Mouse (Mus musculus) left cerebral cortex, adult 9 months (tissue): ENCODE measurements around the gene Pdss2.
A peak's percentile ranks its signal among the peaks of the same experiment; 100 is the strongest.
"Not testable (repeated sequence)": the region's sequence is repeated elsewhere in the genome, so short reads cannot be mapped to it uniquely, and the experiment has no call there.

Source experiments
- DNase-seq, 2 experiments: peaks; one replicate each; pipeline ENCODE4 v3.0.0; 2022; ENCODE audit warnings: low spot score in 2 of 2

The Pdss2 gene

DNA sequence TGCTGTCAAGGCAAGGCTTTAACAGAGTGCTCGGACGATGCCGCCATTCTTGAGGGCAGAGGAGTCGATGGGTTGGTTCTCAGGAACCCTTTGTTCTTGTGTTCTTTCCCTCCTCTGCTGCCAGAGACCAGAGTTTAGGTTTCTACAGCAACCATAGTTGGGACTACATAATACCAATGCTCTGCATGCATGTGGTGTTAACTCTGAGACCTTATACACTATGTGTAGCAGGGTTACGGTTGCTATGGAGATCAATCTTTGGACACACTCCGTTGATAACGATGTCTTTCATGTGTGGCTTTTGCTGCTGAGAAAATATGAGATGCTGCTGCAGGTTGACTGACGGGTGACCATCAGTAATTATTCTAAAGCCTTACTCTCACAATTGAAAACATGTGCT, 20.9 kb downstream of the Pdss2 start:
- DNase-seq: no peak

DNA sequence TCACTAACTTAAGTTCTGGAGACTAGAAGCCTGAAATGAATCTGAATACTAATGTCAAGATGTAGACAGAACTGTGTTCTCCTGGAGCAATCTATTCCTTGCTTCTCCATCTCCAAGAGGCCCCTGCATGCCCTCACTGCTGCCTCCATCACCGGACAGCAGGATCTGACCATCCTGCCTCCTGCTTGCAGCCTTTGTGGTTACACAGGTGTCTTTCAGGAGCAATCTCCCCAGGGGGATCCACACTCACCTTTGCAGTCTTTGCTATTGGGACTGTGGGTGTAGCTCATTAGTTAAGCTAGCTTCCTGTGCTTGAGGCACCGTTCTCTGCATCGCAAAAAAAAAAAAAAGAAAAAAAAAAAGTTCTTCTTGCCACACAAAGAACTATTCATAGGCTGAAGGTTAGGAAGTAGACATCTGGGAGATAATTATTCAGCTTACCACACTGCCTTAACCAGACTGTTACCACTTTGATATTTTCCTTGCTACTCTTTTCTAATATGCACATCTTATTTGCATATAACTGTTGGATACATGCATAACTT, 23.0 kb downstream of the Pdss2 start:
- no peak for DNase-seq

DNA sequence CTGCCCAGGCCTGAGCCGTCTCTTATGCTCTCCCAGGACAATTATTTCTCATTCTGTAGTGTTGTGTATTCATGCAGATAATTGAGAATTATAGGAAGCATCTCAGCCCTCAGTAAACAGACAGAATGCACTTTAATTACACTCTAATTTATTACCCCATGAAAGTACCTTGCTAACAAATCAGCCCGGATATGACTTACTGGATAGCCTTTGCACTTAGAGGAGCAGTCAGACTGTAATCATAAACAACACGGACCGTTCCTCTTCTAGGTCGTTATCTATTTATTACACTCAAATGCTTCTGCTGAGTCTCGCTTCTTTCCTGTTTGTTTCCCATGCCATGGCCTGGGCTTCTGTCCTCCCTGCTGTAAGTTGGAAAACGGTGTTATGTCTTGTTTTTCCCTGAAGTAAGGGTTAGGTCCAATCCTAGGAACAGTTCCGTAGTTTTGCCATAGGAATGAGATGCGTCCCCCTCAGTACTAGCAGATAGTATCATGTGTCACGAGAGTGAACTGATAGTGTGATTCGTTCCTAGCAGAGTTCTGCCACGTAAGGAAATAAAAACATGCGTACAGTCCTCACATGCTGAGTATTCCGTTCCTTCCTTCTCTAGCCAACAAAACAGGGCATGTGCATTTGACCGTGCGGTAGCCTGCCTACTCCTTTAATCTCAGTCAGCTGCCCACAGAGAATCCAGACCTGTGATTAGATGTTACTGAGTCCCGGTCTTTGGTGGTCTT, 24.3 kb downstream of the Pdss2 start:
- no peak for DNase-seq

DNA sequence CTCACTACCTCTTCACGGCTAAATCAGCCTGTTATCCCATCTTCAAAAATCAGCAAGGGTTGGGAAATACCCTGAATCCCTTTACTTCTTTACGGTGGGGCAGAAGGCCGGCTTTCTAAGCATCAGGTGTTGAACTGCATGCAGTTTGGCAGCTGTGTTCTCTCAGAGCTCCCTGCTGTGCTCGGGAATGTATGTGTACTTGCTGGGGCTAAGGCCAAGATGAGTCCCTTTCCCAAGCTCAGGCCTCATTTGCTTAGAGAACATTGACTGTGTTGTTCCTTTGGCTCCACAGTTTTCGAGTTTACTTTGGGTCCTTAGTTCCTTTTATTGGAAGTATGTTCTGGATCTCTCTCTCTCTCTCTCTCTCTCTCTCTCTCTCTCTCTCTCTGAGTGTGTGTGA, 26.7 kb downstream of the Pdss2 start:
- no peak for DNase-seq

DNA sequence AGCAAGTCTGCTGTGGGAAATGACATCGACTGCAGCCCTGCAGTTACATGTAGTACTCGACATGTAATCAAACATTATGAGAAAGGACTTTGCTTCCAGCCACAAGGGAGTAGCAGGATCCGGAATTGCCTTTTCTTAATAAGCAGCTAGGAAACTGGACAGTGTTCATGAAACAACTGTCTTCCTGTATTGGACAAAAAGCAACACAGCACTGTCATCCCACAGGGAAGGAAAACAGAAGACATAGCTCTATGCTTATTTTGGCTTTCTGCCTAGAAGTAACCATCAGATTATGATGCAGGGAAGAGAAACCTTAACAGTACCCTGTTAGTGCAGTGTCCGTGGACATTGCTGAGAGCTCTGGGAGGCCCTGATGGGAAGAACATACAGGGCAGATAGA, 31.0 kb downstream of the Pdss2 start:
- DNase-seq: no peak

DNA sequence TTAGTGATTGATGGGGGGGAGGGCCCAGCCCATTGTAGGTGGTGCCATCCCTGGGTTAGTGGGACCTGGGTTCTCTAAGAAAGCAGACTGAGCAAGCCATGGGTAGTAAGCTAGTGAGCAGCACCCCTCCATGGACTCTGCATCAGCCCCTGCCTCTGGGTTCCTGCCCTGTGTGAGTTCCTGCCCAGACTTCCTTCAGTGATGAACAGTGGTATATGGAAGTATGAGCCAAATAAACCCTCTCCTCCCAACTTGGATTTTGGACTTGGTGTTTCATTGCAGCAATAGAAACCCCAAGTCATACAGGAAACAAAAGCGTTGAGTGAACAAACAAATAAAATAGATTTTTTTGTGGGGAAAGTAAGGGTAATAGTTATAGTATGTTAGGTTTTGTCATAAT, 35.7 kb downstream of the Pdss2 start:
- DNase-seq: not testable (repeated sequence)

DNA sequence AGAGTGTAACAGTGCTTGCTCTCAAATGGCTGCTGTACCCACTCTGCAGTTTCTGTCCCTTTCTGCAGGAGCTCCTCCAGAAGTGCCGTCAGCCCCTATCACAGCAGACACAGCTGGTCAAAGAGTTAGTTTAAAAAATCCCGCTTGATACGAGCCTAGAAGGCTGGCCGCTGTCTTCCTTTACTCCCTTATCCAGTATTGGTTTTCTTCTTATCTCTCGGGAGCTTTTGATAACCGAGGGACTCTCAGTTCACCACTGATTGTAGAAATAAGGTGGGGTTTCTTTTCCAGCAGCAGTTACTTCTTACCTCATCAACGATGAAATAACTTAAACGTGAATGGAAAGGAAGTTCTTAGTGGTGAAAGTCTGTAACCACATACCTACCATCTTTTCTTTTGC, 36.2 kb downstream of the Pdss2 start:
- DNase-seq: not testable (repeated sequence)

DNA sequence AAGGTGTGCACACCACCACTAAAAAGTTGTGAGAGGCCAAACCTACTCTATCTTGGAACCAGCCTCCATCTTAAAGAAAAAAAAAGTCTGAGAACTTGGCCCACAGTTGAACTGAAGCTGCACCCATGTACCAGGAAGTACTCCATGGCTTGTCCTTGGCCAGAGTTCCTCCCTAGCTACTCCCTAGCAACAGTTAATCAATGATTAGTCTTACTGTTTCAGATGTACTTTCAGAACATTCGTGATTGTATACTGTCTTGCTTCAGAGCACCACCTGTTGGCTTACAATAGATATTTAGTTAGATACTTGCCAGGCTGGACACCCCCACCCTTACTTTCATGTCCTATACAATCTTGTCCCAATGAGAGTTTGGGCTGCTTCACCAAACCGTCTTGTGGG, 50.0 kb downstream of the Pdss2 start:
- DNase-seq: no peak

DNA sequence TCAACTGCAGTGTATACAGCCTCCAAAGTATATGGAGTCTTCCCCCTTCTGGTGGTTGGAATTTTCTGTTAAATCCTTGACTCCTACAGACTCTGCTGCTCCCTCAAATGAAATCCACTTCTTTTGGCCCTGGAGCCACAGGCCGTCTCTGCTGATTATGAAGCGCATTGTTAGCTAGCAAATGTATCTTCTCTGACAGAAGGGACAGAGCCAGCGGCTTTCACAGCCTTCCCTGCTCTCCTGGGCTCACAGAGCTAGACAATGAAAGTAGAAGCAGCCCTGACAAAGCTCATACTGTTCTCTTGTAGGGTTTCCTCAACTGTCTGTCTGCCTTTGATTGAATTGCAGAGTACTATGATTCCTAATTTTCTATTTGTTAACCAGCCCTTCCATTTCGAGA, 51.1 kb downstream of the Pdss2 start:
- no peak for DNase-seq

DNA sequence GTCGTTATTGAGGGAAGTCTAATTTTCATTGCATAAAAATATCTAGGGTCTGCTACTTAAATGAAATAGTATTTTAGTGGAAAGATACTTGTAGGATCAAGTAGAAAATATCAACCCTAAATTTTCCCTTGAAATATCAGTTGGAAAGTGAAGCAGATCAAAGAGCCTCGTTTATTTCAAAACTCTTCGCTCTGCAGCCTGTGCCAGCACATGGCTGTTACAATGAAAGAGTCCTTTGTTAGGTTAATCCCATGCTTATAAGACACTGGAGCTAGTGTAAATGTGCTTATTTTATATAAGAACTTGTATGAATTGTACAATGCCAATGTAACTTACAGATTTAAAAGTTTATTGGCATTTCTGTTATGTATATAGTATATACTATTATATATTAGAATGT, 51.8 kb downstream of the Pdss2 start:
- DNase-seq: no peak

DNA sequence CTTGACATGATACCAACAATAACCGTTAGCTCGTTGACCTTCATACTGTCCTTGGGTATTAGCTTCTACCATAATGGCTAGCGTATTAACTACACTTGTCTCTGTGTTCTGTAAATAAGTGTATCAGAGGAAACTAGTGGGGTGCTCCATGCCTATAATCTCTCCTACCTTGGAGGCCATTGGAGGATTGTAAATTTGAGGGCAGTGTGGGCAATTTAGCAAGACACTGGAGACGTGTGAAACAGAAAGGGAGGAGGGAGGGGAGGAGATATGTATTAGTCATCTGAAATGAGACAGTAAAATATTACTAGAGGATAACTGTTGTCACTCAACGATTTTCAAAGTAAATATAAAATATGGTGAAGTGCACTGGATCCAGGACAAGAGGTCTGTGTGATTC, 54.2 kb downstream of the Pdss2 start:
- DNase-seq: no peak

DNA sequence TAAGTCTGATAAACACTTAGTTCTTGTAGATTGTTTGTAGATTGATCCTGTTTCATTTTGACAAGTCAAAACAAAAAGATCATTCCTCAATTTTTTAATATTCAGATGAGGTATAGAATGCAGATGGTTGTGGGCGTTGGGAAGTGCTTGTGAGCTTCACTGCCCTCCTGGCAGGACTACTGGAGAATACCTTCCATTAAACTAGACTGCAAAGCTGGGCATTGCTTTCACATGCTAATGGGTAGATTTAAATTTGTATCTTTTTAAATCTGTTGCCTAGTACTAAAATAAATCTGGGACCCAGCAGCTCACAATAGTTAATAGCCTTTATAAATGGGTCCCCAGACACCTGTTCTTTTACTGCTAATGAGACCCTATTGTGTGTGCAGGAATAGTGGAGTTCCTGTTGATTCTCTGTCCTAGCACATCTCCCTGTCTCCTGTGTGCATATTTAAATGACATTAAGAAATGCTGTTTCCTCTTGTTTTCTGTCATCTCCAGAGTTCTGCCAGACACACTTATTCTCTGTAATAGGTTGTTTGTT, 54.9 kb downstream of the Pdss2 start:
- DNase-seq: no peak

DNA sequence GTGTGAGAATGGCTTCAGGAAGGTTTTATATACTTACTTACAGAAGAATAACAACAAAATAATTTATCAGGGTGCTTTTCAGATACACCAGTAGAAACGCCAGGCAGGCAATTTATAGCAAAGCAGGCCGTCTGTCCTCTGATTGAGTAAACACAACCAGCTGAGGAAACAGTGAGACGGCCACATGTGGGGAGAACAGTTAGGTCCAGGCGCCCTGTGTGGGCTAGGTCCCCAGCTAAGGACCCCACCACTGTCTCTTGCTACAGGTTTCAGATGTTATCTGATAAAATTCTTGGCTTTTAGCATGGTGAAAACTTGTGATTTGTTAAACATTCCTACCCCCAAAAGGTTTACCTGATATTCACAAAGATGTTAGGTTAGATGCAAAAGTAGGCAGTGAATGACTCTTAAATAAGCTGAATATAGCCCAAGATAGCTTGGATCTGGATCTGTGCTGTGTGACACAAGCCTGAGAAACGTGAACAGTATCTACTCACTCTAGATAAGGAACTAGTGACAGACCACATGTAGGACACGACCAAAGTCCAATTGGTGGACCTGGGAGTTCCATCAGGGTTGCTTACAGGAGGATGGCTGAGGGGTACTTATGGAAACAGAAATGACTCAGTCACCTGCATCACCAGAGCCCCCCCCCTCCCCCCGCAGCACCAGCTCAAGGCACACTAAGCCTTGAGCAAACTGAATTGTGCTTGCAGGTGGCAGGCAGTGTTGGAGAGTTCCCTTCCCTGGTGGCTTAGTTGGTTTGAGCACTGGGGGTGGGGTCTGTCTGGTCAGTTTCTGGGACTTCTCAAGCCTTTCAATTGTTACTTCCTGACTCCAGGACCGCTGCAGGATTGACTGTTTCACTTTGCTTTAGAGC, 56.2 kb downstream of the Pdss2 start:
- no peak for DNase-seq

DNA sequence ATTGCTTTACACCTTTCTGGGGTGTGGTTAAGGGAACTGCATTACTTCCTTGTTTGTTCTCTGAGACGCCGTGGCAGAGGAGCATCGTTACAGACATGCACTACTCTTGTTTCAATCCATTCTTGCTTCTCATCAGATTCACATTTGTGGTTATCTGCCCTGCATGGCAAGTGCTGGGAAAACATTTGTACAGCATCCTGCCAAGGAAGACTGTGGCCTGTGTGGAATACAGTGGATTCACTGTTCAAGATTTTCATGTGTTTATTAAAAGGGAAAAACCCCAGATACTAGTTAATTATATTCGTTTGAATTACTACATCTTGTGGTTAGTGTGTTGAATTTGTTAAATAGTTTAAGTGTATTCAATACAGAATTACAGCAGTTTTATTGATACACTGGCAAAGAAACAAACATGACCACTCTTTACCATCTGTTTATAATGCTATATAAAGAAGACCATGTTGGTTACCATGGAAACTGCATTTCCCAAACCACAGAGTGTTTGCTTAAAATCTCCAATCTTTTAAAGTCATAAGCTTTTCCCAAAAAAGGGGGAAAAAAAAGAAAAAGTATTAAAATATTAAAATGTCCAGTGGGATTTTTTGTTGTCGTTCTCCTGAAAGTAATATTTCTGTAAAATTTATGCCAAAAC, 58.5 kb downstream of the Pdss2 start:
- DNase-seq: peak in 1 of 2 experiments; percentile 9

DNA sequence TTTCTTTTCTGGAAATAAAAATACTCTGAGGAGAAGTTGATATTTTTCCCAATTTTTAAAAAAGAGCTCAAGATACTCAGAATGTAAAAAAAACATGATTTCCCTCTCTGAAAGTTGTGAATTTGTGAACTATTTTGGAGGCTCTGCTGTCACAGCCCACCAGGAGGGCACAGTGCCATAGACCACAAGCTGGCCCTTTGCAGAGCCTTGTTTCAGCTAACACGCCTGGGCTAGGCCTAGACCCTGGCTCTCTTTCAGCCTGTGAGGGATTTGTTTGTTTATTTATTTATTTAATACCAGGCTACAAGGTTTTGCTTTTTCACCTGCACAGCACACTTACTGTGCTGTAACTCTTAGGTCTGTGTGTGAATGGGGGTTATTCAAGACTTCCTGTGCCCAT, 64.3 kb downstream of the Pdss2 start:
- DNase-seq: no peak

DNA sequence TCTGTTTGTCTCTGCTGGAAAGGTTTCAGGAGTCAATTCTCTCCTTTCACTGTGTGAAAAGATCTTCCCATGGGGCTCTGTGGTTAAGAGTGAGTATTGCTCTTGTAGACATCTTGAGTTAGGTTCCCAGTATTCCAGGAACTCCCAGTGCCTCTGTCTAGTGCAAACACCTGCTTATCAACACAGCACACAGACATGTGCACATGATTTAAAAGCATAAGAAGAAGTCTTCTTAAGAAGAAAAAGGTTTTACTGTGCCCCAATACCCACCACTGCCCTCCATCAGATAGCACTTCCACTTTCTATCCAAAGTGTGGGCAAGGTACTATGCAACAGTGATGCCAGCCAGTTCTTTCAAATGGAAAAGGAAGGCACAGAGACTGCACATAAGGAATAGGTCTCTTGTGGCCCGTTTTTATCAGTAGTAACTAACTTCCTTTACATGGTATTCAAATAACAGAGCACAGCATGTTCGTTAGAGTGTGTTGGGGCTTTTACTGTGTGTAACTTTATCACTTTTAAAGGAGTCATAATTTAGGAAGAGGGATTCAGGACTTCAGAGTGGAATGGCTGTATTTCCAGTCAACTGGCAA, 69.4 kb downstream of the Pdss2 start:
- DNase-seq: no peak

DNA sequence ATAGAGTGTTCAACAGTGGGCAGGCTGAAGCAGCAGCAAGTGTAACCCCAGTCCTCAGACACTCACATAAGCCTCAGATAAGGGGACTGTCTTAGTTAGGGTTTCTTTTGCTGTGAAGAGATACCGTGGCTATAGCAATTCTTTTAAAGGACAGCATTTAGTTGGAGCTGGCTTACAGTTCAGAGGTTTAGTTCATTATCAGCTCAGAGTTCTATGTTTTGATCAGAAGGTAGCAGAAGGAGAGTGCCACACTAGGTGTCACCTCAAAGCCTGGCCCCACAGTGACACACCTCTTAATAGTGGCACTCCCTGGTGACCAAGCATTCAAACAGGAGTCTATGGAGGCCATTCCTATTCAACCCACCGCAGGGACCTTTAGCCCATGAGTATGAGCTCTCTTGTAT, 70.0 kb downstream of the Pdss2 start:
- no peak for DNase-seq

DNA sequence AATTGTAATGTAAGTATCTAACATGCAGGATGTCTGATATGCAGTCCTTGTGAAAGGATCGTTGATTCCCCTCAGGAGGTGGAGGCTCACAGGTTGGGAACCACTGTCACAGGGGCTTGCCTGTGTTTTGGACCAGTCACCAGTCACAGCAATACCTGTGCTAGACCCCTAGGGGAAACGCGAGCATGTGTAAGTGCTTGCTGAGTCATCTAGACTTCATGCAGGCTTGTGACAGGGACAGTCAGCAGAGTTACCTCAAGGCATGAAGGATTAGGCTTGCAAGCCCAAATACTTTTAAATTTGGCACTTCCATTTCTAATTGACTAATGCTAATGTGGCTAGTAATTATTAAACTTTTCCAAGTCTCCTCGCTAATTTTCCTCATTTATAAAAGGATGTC, 71.2 kb downstream of the Pdss2 start:
- DNase-seq: no peak

DNA sequence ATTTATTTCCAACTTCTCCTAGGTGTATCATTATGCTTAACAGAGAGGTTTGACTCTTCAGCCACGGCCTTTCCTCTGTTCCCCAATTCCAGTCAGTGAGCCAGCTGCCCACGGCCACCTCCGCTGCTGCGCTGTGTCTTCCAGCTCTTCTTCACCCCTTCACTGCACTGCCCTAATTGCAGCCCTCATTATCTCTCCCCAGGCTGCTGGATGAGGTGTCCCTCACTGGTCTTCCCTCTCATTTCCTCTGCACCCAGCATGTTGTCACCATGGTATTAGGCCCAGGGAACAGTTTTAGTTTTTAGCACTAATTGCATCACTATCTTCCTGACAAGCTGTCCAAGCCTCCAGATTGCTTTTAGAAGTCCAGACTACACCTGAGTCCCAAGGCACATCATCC, 73.0 kb downstream of the Pdss2 start:
- no peak for DNase-seq

DNA sequence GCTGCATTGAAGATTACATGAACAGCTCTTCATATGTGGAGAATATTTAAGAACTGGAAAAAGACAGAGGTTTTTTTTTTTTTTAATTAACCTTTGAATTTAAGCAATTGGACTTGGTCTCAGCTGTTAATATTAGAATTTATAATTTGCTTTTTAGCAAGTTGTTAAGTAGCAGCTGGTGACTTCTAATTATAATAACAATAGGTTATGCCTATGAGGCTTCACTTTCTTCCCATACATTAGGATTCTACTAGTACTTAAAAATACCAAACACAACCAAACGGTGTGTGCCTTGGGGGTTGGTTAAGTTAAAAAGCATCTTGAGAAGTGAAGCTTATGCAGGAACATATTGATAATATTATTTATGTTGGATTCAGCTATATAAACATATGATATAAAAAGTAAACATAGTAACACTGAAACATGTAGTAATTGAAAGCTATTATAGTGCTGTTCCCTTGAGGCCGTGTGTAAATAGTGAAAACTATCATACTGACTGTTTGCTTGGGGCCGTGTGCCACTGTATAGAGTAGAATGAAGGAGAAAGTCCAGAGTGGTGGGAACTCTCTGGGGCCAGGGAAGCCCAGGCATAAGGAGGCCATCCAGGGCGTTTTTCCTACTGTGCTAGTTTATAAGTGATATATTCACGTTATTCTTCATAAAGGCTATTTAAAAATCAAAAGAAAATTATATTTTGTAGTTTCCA, 87.0 kb downstream of the Pdss2 start:
- DNase-seq: no peak

DNA sequence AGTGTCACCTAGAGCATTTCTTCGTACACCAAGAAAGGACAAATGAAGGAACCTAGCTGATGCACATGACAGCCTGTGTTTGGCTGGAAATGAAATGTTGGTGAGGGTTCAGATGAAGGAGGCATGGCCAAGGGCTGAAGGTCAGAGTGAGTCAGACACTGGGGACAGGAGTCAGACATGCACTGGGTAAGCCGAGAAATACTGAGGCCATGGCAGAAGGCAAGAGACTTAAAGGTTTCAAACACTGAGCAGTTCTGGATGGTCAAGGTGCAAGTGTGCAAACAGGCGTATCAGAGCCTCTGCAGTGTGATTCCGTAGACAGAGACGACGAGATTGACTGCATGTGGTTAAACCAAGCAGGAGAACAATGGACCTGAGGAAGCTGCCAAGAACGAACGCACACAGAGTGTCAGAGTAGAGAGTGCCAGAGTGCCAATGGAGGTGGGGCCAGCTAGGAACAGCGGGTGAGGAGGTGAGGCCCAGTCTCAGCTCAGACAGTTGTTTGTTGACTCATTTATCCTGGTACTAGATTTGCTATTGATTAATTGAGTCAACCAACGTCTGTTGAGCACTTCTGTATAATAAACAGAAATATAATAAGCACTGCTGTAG, 89.6 kb downstream of the Pdss2 start:
- DNase-seq: no peak
